Mouse (Mus musculus) T-cell, adult 2 months (primary cell): Measurements from ENCODE around the gene Art3.

ENCODE experiments used
- DNase-seq: peaks from one replicate; pipeline ENCODE4 v3.0.0; 2022; ENCODE audit warnings: low spot score

Art3 gene

DNA sequence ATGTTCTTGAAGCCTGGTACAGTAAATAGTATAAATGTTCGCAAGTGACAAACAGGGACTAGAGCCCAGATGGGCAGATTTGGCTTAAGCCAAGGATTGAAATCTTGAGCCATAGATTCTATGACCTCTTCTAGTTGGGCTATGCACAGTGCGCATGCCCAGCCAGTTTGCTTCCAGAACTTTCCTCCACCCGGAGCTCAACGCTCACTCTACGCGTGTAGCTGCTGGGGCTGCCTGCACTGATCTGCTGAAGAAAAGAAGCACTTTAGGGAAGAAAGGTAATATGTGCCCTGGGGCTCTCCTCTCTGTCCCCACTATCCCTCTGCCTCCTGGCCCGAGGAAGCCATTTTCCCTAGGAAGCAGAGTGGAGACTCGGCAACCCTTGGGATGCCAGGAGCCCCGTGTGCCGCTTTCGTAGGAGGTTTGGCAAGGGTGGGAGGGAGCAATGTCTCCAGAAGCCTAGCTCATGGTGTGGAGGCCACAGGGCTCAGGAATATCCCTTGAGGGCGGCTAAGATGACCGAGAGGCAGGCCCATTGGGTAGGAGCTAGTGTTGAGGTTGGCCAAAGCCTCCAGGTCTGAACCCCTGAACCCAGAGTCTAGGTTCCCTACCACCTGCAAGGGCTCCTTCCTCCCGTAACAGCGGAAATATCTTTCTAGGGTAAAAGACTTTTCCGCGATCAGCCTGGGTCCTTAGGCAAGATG, at the start of gene Art3:
TSS of gene Art3 (plus strand) at position 193 of the 704 bp plus-strand sequence.
- DNase-seq: no peak

DNA sequence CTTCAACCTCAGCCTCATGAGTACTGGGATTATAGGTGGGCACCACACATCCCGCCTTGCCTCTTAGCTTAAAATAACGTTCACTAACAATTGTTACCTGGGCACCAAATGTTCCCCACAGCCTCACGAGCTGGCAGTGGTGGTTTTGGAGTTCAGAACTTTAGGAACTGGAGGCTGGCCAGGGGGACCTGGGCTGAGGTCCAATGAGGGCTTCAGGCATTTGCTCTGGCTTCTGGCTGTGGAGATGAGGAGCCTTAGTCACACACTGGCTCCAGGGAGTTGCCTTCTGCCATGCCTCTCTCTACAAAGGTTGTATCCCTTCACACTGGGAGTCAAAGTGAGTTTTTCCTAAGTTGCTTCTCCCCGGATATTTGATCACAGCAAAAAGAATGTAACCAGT, 49.1 kb upstream of the Art3 start:
- DNase-seq: no peak

DNA sequence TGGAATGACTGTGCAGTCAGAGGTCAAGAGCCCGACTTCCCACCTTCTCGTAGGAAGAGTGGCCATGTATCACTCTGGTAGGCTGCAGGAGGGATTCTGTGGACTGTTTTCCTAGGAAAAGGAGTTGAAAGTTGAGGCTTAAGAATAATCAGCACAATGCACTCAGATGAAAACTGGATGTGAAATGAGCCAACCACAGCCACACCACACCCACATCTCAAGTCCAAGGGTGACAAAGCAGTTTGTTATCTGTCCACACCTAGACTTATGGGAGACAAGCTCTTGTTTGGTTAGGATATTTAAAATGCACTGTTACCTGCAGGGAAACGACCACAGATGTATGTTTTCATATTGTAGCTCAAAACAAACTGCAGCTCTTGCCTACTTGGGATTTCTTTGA, 48.5 kb upstream of the Art3 start:
- DNase-seq: no peak

DNA sequence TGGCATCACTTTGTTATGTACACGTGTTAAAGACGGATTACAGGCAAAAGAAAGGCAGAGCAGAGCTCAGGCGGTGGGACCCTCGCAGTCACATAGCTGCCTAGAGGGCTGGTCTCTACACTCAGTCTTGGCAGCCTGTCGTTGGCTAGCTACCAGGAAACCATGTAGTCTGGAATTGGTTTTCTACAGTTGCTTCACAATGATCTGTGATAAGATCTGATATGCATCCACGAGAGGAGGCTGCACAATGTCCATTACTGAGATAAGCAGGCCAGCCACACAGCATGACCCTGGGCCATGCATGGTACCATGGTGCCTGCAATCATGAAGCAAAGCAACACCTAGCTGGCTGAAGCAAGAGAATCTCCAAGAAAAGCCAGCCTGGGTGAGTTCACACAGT, 43.8 kb upstream of the Art3 start:
- DNase-seq: no peak

DNA sequence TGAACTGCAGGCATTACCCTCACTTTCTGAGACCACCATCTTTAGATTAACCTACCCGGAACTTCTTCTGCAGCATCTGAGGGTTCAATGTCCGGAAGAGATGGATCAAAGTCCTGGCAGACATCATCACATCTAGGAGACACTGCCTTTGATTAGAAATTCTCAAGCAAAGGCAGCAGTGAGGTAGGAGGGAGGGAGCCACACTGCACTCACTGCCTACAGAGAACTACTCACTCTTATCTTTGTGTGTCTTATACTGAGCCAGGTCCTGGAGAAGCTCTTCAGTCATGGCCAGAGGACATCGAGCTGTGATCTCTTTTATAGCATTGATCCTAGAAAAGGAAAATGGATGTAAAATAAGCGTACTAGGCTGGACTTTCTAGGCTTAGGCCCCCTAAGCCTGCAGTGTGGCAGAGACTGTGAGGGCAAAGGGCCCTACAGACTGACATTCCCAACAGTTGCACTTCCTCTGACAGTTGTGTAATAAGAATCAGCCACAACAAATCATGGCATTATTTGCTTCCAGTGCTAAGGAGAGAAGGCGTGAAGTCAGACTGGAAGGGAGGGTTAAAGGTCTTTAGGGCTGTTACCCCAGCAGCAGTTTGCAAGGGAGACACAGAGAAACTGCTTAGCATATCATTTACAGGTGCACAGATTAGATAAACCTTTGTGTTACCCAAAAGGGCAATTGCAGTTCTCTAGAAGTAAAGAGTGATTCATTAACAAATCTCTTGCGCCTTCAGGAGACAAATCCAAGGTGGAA, 39.8 kb upstream of the Art3 start:
- DNase-seq: no peak

DNA sequence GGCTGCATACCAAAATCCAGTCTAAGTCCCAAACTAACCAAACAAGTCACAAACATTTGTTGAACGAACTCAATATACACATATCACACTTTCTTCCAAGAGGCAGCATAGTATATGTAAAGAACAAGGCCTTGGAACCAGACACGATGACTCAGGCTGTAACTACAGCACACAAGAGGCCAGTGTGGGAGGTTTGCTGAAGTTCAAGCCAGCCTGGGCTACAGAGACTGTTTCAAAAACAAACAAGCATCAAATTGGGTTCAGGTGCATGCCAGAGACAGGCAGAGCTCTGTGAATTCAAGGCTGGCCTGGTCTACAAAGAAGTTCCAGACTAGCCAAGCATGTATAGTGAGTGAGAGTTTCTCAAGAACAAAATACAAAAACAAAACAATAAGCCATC, 37.1 kb upstream of the Art3 start:
- DNase-seq: no peak

DNA sequence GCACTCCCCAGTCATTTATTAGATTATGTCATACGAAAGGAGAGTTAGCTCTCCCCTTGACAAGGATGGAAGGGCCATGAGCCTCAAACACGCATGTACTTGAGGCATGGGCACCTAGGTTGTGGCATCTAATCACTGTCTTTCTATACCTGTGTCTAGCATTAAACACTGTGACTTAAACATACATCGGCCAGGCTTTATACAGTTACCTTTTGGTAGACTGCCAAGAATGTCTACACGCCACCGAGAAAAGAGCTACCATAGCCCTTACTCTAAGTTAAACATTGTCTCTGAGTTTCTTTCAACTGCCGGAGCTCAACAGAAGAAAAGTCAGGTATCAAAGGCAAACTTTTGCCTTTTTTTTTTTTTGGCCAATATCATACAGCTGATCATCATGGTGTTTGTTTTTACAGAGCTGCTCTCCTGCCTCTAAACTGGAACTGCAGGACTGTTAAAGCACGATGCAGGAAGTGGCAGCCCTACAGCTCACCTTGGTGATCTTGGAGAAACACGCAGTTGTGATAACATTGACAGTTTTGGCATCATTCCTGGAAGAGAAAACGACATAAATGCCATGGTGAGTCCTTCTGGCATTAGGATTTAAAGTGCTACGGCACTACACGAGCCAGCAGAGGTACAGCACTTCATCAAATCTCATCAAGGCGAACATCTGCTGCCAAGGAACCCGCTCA, 29.3 kb upstream of the Art3 start:
- DNase-seq: no peak

DNA sequence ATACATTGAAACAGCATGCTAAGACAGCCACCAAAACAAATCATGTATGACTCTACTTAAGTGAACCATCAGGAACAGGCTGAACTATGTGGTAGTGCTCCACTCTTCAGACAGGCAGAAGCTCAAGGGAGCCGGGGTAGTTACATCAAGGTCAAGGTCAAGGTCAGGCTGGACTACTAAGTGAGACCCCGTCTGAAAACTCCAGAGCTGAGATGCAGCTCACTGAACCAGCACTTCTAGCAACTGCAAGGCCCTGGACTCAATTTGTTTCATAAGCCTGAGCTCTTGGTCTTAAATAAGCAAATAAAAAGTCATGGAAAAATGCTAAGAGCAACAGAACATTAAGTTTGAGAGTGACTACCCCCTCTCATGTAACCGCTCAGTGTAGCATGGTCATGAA, 27.3 kb upstream of the Art3 start:
- DNase-seq: no peak

DNA sequence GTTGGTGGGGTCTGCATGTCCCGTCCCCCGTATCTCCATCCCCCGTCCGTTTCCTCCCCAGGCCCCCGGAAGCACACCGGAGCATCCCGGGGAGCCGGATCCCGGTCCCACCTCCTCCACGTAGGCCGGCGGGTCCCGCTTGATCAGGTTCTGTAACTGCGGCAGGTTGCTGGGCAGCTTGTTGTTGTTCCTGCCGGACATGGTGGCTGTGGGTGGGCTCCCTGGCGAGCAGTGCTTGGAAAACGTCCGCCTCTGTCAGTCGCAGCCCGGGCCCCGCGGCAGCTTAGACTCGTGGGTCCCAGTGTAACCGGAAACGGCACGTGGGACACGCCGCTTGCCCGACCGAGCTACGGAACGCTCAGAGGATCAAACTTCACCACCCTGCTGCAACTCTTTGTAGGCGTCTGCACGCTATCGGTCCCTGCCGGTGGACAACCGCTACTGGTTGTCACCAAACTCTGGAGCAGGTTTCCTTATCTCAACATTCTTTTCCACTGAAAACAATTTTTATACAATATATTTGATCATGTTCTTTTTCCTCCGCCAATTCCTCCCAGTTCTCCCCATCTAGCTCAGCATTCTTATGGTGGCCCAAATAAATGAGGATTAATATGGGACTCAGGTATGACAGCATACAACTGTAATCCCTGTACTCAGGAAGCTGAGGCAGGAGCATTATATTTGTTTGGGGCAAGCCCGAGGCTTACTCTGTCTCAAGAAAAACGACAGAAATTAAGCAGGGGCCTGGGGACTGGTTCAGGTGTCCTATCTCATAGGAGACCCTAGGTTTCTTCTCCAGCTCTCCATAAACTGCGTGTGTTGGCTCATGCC, 21.7 kb upstream of the Art3 start, which contains the start of gene Sdad1:
TSS of gene Sdad1 (minus strand) at position 799 of the 831 bp plus-strand sequence.
- DNase-seq: peak; percentile 93

DNA sequence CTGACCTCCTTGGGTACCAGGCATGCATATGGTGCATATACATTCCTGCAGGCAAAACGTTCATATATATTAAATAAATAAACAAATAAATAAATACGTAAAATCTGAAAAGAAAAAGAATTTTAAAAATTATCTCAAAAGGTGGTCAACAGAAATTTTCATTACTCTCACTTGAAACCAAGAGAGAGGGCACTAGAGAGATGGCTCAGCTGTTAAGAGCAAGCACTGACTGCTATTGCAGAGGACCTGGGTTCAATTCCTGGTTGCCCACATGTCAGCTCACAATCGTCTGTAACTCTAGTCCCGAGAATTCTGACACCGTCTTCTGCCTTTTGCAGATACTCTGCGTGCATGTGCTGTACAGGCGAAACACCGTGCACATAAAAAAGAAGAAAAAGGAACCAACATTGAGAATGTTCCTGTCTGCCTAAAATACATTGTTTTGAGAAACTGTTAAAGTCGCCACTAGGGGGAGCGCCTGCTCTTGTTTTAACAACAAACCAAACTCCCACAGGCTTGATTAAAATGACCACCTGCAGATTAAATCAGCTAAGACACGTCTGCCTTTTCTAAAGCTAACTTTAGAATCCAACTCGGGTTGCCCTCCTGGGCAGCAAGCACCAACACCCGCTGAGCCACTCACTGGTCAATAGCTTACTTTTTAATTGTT, 19.4 kb upstream of the Art3 start:
- peak; percentile 76 for DNase-seq

DNA sequence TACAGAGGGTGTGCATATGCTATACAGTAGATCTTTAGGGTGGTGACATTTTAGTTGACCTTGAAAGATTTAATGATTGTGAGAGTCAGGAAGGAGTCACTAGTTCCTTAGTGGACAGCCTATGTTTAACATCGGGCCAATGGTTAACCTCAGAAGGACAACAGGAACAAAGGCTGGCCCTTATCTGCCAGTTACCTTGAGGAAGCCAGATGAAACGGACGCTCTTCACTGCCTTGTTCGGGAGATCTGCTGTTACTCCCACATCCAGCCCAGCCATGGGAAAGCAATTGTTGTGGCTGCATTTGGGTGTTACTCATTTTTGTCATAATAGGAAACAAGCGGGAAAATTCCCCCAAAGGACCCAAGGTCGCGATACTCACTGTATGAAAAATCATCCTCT, 17.9 kb upstream of the Art3 start:
- no peak for DNase-seq

DNA sequence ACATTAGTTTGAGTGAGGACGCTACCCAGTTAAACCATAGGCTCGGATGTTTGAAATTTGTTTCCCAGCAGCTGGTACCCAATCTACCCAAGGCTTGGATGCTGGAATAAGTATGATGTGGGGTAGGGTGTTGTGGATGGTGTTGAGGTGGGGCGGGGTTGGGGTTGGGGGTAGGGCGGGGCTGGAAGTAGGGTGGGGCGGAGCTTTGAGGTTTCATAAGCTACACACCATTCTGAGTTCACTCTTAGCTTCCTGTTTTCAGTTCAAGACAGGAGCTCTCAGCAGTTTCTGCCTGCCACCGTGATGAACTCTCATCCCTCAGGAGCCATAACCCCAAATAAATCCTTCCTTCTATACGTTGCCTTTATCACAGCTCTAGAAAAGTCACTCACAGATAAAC, 13.5 kb upstream of the Art3 start:
- no peak for DNase-seq

DNA sequence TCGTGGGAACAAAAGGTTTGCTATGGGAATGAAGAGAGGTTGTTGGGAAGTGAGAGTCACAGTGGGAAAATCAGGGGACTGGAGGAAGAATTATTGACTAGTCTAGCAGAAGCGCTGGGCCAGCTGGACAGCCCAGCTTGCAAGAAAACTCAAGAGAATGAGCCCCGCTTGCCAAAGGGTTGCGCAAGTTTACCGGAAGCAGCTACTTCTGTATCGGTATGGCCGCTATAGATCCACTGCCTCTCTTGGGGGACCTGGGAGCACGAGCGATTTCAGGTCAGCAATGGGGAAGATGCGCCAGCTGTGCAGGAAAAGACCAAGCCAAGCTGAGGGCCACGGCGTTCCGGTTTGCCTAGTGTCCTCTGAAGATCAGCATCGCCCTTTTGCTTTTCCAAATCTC, 13.0 kb upstream of the Art3 start:
- no peak for DNase-seq

DNA sequence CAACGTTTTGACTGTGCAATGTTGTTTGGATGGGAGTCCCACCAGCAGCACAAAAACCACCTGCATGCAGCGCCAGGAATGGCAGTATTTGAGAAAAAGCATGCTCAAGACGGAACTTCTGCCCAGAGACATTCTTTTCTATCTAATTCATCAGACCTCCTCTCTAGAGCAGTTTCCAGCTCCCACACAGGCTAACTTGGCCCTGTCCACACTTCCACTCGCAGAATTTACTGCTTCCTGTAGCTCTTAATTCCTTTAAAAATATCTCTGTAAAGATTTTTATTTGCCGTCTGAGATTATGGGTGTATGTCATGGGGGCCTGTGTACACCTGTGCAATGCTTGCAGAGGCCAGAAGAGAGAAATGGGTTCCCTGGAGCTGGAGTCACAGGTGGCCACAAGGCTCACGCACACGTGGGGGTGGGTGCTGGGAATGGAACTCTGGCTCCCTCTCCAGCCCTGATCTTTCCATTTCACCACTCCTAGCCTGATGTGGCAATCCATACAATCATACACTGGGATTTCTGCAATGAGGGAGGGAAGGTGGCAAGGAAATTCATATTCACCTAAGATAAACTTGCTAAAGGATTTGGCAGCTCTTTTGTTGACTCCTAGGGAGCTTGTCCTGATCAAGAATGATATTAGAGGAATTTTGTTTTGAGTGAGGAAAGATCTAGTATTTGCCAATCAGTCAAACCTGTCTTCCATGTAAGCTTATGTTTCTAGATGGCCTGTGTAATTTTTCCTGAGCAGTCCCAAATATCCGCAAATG, 9.8 kb upstream of the Art3 start:
- no peak for DNase-seq

DNA sequence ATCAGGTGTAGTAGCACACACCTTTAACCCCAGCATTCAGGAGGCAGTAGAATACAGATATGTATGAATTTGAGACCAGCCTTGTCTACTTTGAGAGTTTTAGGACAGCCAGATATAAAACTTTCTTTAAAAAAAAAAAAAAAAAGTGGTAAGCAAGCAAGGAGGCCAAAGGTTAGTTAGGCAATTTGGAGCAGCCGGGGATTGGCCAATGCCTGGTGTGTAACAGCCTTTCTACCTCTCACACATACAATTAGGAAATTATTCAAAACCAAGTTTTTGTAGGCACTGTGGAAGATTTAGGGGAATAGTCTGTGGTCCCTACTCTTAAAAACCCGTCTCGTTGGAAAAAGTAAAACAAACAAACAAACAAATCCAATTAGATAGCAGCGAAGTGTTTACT, 9.0 kb upstream of the Art3 start:
- DNase-seq: no peak

DNA sequence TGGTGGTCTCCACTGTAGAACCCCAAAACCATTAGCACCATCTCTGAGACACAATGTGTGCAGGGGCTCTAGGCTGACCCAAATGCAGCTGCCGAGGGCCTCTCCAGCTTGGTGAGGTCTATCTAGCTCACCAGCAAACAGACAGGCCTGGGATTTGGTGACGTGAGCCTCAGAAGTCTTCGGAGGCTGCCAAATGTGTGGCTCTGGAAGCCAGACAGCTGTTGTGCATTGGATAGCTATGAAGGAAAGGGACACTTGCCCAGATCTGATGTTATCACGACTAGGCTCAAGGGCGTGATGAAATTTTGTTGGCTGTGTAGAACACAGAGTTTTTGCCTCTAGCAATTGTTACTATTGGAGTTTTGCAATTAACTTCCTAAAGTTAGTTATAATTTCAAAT, 8.4 kb upstream of the Art3 start:
- DNase-seq: no peak

DNA sequence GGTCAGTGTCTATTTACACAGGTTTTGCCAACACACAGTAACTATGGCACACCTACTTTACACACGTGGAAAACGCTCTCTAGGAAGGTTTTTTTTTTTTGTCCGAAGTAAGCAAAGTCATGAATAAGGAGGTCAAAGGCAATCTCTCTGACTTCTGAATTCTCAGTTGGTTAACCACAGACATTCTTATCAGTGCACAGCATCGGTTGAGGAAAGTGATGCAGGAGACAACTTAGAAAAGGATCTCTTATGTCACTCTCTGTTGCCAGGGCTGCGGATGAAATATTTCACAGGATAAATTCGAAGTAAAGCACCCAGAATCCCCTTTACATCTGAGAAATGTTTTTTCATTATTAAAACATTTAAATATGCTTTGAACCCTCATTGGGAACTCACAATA, 4.3 kb upstream of the Art3 start:
- peak; percentile 35 for DNase-seq

DNA sequence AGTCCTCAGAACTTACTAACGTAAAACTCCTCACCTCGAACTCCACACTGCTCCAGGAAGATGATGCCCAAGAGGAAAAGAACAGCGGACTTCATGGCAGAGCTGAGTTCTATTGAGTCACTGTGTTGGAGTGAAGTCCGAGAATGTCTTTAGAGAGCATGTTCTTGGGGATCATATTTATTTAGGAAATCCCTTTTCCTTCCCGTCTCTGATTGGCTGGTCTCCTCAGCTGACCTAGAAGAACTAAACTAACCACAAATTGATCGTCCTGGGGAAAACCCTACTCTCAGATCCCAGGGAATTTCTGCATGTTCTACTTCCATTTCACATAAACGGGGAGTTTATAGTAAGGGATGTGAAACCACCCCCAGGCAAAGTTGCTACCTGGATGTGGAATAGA, 3.7 kb upstream of the Art3 start, which contains the start of gene Cxcl9:
TSS of gene Cxcl9 (minus strand) at position 151 of the 400 bp plus-strand sequence.
- no peak for DNase-seq

DNA sequence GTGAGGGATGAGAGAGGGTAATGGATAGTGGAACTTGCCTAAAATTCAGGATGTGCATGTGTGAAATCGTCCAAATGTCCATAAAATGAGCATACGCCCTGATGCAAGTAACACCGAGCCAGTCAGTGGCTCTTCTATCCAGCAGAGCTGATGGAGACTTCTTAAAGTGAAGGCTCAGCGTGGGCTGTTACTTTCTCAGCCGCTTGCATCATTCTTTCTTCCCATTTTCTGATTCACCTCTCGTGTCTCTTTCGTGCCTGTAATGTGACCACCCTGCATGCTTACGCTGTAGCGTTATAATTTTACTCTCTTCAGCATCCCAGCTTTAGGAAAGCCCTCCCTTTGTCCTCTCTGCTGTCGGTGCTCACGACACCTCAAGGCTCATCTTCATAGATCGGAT, 505 bp upstream of the Art3 start:
- no peak for DNase-seq

DNA sequence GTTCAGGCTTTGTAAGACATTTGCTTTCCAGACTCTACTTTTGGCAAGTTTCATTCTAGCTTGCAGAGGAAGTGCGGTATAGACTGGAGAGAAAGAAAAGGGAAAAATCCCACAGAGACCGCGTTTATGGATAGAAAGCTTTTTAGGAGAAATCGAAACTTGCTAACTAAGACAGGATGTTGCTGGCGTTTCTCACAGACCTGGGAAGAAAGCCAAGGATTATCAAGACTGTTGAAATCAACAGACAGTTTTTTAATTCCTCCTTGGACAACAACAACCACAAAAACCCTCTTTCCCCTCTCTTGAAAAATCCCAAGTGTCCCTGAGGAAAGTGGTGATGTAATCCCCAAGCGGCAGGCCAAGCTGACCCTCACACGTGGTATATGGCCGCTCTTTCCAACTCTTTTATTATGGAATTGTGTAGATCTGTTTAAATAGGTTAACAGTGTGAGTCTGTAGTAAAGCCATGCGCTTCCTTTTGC, 773 bp downstream of the Art3 start:
- no peak for DNase-seq

DNA sequence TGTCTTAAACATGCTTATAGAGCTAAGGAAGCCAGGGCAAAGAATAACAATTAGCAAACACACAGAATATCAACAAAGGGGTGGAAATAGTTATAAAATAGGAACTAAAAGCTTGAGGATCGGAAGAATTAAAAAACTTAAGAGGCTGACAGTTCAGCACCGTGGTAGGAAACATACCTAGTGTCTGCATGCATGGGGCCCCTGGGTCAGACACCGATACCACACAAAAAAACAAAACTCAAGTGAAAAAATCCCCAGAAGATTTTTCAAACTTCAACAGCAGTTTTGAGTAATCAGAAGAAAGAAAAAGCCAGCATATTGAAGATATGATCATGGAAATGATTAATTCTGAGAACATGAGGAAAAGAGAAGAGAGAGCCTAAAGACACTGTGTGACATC, 5.1 kb downstream of the Art3 start:
- DNase-seq: no peak
